Mouse (Mus musculus): ENCODE measurements around the gene Tnrc6c. TPM values are rescaled to one million over a fixed set of nuclear protein-coding genes. Genes with fewer than 3 reads are reported as not detected.

Tnrc6c gene
- total and polyA plus RNA-seq, 3 experiments: 6.9 to 16.7 (median 12.8) TPM

DNA sequence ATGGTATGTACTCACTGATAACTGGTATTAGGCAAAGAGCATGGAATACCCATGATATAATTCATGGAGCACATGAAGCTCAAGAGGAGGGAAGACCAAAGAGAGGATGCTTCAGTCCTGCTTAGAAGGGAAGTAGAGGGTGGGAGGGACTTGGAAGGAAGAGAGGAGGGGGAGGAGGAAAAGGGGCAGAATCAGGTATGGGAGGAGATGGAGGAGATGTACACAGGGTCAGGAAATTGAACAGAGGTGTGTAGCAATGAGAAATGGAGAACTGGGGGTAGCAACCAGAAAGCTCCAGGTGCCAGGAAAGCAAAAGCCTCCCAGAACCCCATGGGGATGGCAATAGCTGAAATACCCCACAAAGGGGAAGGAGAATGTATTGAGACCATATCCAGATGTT is 37.2 kb downstream of the Tnrc6c start:
- peaks cover 34% of the 10 kb centered on the region for H3K79me2 ChIP-seq (replicated peaks; ENCODE audit: control insufficient read depth, extremely low read depth, insufficient read depth, poor library complexity, severe bottlenecking)
- no peaks in the 10 kb centered on the region for H3K9me3 ChIP-seq (replicated peaks; ENCODE audit: low read length)
- in situ Hi-C loops (cut with MboI; ENCODE audit: low pct_ligation_motif_present, low pct_unique_long_range_greater_than_20kb, low sequenced_read_pairs) (no loop called here), dilution Hi-C loops (cut with MboI; ENCODE audit: extremely low pct_ligation_motif_present, extremely low pct_unique_long_range_greater_than_20kb, low sequenced_read_pairs) (no loop called here)
- no peaks in the 10 kb centered on the region for H3K27me3 ChIP-seq (replicated peaks)
- TF ChIP-seq E2F4 (IDR thresholded peaks at IDR 0.05; ENCODE audit: insufficient replicate concordance, low read depth, low read length): no peak
- TF ChIP-seq POLR2A (IDR thresholded peaks at IDR 0.05; ENCODE audit: low read depth, low read length): no peak
- no peak for TF ChIP-seq ELF1 (IDR thresholded peaks at IDR 0.05; ENCODE audit: low read depth, low read length)
- no peak for TF ChIP-seq MEF2A (IDR thresholded peaks at IDR 0.05; ENCODE audit: borderline replicate concordance, low read depth, low read length)
- TF ChIP-seq HCFC1 (IDR thresholded peaks at IDR 0.05; ENCODE audit: low read depth, low read length): no peak
- no peak for TF ChIP-seq PAX5 (IDR thresholded peaks at IDR 0.05; ENCODE audit: low read length)
- no peak for TF ChIP-seq ZMIZ1 (IDR thresholded peaks at IDR 0.05; ENCODE audit: low read depth, low read length)
- TF ChIP-seq JUND (conservative IDR thresholded peaks at IDR 0.05; ENCODE audit: low read depth, low read length): no peak
- no peak for TF ChIP-seq SMC3 (IDR thresholded peaks at IDR 0.05; ENCODE audit: low read depth, low read length)
- TF ChIP-seq ZNF384 (IDR thresholded peaks at IDR 0.05; ENCODE audit: low read depth, low read length): no peak
- TF ChIP-seq CHD2 (IDR thresholded peaks at IDR 0.05; ENCODE audit: low read length): no peak
- TF ChIP-seq CTCF (conservative IDR thresholded peaks at IDR 0.05 in 1 of 2, IDR thresholded peaks at IDR 0.05 in 1 of 2; ENCODE audit: low read depth in 2 of 2, low read length in 2 of 2): no peak
- no peak for TF ChIP-seq USF1 (IDR thresholded peaks at IDR 0.05; ENCODE audit: low read depth, low read length)
- no peak for TF ChIP-seq CHD1 (IDR thresholded peaks at IDR 0.05; ENCODE audit: low read depth, low read length)
- no peak for TF ChIP-seq ETS1 (conservative IDR thresholded peaks at IDR 0.05; ENCODE audit: low read depth, low read length)
- TF ChIP-seq ZC3H11A (IDR thresholded peaks at IDR 0.05; ENCODE audit: low read depth, low read length): no peak
- no peak for TF ChIP-seq MXI1 (IDR thresholded peaks at IDR 0.05; ENCODE audit: low read depth, low read length)
- H3K4me3 ChIP-seq (replicated peaks in 1 of 3; ENCODE audit: low read depth in 2 of 3, low read length in 2 of 3, poor library complexity in 1 of 3): no peak overlapping the region
- H3K9ac ChIP-seq (ENCODE audit: insufficient read depth, low read depth): no peak overlapping the region
- H3K4me1 ChIP-seq (ENCODE audit: control insufficient read depth in 1 of 2, insufficient read depth in 2 of 2): peaks cover 3 to 64% of the 10 kb centered on the region in 2 experiments
- no peak for DNase-seq (ENCODE audit: extremely low read depth)
- H3K4me2 ChIP-seq (ENCODE audit: insufficient read depth, low read depth, poor library complexity, severe bottlenecking): no peak overlapping the region
- H3K36me3 ChIP-seq (replicated peaks in 1 of 2; ENCODE audit: control insufficient read depth in 1 of 2, insufficient read depth in 1 of 2, low read length in 1 of 2): peaks cover 0 to 28% of the 10 kb centered on the region in 2 experiments
- H3K27ac ChIP-seq (ENCODE audit: insufficient read depth, low read depth): no peak overlapping the region

DNA sequence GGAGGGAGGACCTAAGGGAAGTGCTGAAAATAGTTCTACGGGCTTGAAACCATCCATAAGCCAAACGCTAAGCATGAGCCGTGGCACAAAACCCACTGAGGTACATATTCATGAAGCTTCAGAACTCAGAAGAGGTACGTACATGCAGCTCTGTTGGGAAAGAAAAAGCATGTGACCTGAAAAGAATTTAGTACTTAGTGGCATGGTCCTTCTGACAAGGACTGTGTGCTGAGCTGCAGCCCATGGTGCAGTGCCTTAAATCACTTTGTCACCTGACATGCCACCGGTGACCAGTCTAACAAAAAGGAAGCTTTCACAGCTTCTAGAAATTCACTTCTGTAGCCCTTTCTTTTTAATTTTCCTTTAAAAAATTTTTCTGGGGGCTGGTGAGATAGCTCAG is 40.0 kb downstream of the Tnrc6c start:
- in situ Hi-C loops (cut with MboI; ENCODE audit: low pct_ligation_motif_present, low pct_unique_long_range_greater_than_20kb, low sequenced_read_pairs) (no loop called here), dilution Hi-C loops (cut with MboI; ENCODE audit: extremely low pct_ligation_motif_present, extremely low pct_unique_long_range_greater_than_20kb, low sequenced_read_pairs) (no loop called here)
- H3K36me3 ChIP-seq (replicated peaks in 1 of 2; ENCODE audit: control insufficient read depth in 1 of 2, insufficient read depth in 1 of 2, low read length in 1 of 2): peaks cover 0 to 23% of the 10 kb centered on the region in 2 experiments

More for the DNA sequence above, 40.0 kb downstream of the Tnrc6c start:
- DNase-seq (ENCODE audit: extremely low read depth): no peak
- H3K9ac ChIP-seq (ENCODE audit: insufficient read depth, low read depth): no peak overlapping the region
- peaks cover 3 to 42% of the 10 kb centered on the region in 2 experiments; a peak in 2 of 4 replicates for H3K4me1 ChIP-seq (ENCODE audit: control insufficient read depth in 1 of 2, insufficient read depth in 2 of 2)
- H3K9me3 ChIP-seq (replicated peaks; ENCODE audit: low read length): no peaks in the 10 kb centered on the region
- H3K4me3 ChIP-seq (replicated peaks in 1 of 3; ENCODE audit: low read depth in 2 of 3, low read length in 2 of 3, poor library complexity in 1 of 3): no peak overlapping the region
- no peaks in the 10 kb centered on the region for H3K27me3 ChIP-seq (replicated peaks)
- peaks cover 24% of the 10 kb centered on the region for H3K79me2 ChIP-seq (replicated peaks; ENCODE audit: control insufficient read depth, extremely low read depth, insufficient read depth, poor library complexity, severe bottlenecking)
- H3K4me2 ChIP-seq (ENCODE audit: insufficient read depth, low read depth, poor library complexity, severe bottlenecking): no peak overlapping the region
- H3K27ac ChIP-seq (ENCODE audit: insufficient read depth, low read depth): no peak overlapping the region
- TF ChIP-seq PAX5 (IDR thresholded peaks at IDR 0.05; ENCODE audit: low read length) (no peak), MAZ (IDR thresholded peaks at IDR 0.05; ENCODE audit: low read depth, low read length) (no peak), POLR2AphosphoS2 (IDR thresholded peaks at IDR 0.05; ENCODE audit: low read depth, low read length) (no peak), HCFC1 (IDR thresholded peaks at IDR 0.05; ENCODE audit: low read depth, low read length) (no peak)
